Mouse (Mus musculus): ENCODE measurements around the gene Adm2.

DNA sequence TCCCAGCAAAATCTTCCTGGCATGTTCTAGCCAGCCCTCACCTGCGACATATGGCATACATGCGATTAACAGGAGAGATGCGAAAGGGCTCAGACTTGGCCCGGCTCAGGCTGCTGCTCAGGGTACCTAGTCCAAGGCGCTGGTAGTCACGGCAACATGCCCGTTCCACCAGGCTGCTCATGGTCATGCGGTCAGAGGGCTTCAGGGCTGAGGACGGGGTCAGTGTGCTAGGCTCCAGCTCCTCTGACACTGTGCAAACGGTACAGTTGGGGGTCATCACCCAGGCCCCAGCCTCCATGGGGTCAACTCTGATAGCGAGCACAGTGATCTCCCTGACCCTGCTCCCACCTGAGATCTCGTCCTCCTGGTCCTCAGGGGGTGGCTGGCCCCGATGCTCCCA lies 22.3 kb upstream of the Adm2 start:
- TF ChIP-seq POLR2A (IDR thresholded peaks at IDR 0.05; ENCODE audit: borderline replicate concordance, insufficient read depth, low read length), result no peak
- TF ChIP-seq CTCF (IDR thresholded peaks at IDR 0.05; ENCODE audit: borderline replicate concordance, insufficient read depth, low read depth, low read length), result no peak

Measured in cerebellum, adult 2 months (tissue).